Mouse (Mus musculus) forelimb bud, embryonic 11.5 days (tissue): ENCODE measurements around the gene Tbc1d10c.

Experiments used
- DNase-seq: peaks from one replicate; pipeline ENCODE4 v3.0.0-alpha.2; 2012; ENCODE audit warnings: low read depth, low spot score

Tbc1d10c gene

DNA sequence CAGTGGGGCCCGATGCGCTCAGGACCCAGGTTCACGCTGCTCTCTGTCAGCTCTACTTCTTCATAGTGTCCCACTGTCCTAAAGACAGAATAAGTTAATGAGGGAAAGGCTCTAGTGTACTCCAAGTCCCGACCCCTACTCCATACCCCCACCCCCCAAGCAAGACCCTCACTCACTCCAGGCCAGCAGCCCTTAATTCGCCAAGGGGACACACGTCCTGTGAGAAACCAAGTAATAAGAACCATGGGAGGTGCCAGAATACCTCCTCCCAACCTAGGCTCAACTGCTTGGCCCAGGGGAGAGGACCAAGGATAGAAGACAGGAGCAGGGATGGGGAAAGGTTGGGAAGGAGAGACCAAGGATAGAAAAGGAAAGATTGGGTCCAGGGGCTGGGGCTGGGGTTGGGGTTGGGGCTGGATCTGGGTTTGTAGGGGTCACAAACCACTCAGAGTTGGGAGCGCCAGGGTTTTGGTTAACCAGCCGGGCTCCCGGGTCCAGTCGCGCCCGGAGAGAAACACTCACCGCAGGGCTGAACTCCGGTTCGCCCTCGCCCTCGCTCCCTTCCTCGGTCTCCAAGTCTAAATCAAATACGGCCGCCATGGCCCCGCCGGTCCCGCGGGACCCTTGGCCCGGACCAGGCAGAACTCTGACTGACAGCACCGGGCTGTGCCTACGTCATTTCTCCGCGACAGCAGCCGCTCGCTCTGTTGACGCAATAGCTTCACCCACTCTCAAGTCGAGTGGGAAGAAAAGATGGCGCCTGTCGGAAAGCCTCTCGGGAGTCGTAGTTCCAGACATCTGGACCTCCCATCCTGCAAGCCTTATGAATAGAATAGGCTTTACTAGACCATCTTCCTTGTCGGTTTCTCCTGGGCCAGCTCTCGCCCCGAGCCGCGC lies 28.2 kb downstream of the Tbc1d10c start, which contains the start of gene Rps6kb2:
TSS of gene Rps6kb2 (minus strand) at position 709 of the 897 bp plus-strand sequence.
- DNase-seq = peak; percentile 94

DNA sequence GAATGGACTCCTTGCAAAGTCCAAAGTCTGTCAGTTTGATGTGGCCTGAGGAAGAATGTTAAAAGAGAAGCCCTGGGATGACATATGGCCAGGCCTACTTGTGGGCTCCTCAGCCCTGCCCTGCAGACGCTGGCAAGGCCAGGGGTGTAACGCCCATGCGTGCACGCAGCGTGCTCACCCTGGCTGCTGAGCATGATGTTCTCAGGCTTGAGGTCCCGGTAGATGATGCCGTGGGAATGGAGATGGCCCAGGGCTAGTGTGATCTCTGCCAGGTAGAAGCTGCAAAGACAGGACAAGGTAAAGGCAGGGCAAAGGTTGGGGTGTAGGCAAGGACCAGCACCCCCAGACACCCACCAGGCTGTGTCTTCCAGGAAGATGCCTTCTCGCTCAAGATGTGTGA lies 32.0 kb downstream of the Tbc1d10c start:
- DNase-seq = no peak

DNA sequence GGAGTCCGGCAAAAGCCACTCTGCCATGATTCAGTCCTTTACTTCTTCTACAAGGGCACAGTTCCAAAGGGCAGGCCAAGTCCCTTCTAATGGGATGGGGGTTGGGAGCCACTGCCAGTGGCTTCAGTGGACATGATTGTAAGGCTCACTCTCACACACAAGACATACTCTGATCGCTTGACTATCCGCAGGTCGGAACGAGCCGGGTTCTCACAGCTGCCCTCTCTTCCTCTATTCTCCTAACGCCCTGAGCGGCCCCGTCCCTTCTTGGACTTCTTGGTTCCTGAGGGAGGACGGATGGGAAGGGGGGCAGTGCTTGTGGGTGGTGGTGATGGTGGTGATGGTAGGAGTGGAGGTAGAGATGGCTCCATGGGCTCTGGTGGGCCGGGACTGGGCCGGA lies 34.3 kb downstream of the Tbc1d10c start:
- DNase-seq = no peak

DNA sequence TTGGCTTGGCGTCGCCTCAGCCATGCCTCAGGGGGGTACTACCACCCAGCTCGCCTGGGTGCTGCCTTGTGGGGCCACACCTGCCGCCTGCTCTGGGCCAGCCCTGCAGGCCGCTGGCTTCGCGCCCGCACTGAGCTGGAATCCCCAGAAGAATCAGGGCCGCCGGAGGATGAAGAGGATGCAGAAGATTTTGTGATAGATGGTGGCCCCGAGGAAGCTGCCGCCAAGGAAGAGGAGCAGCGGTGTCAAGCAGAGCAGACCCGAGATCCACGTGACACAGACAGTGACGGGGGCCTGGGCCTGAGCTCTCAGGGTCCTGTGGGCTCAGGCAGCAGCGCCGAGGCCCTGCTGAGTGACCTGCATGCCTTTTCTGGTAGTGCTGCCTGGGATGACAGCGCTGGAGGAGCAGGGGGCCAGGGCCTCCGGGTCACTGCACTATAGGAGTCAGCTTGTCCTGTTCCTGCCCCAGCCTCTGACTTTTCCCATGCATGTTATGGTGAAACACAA lies 35.0 kb downstream of the Tbc1d10c start:
- no peak for DNase-seq

GRCm38 (mm10) chr19:4155223-4156072 lies 35.6 kb downstream of the Tbc1d10c start:
- no peak for DNase-seq

- no peak for DNase-seq
Measured at GRCm38 (mm10) chr19:4154437-4155222, 36.5 kb downstream of the Tbc1d10c start.

DNA sequence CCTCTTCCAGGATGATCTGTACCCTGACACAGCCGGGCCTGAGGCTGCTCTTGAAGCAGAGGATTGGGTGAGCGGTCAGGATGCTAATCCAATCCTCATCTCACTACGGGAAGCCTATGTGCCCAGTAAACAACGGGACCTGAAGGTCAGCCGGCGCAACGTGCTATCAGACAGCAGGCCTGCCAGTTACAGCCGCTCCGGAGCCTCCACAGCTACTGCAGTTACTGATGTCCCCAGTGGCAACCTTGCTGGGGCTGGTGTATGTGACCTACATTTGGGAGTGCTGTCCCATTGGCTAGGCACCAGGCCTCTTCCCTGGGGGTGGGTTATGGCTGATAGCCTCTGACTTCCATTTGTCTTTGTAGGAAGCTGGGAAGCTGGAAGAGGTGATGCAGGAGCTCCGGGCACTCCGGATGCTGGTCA lies 37.8 kb downstream of the Tbc1d10c start, which contains the start of gene Ptprcap:
TSS of gene Ptprcap (plus strand) at position 373 of the 423 bp plus-strand sequence.
- DNase-seq = no peak

DNA sequence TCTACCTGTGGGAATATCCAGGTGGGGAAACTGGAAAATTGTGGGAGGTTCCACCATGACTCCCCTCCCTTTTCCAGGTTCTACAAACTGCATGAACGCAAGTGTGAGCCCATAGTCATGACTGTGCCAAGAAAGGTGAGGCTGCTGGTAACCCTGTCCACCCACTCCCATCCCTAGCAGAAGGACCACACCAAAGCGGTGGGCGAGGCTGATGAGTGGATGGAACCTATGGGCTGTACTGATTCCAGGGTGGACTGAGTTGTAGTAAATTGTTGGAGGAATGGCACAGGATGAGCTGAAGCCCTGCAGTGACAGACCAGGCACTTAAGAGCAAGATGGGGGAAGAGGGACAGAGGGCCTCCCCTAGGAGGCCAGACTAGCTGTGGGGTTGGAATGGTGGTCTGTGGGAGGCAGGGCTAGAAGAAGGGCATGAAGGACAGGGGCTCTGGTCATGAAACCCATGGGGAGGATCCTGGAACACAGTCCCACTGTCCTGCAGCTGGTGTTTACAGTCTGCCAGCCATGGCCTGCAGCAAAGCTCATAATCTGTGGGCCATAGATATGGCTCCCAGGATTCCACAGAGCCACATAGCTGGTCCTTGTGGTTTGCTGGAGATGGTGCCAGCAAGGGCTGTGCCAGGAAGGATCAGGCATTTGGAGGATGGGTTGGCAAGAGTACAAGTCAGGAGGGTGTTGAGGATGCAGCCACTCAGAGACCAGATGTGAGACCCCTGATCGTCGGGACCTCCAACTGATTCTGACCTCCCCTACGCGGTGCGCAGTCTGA lies 38.4 kb downstream of the Tbc1d10c start:
- DNase-seq = no peak

- no peak for DNase-seq
Measured at GRCm38 (mm10) chr19:4151898-4152297, 39.2 kb downstream of the Tbc1d10c start.

GRCm38 (mm10) chr19:4151488-4151860 lies 39.6 kb downstream of the Tbc1d10c start:
- DNase-seq = no peak

DNA sequence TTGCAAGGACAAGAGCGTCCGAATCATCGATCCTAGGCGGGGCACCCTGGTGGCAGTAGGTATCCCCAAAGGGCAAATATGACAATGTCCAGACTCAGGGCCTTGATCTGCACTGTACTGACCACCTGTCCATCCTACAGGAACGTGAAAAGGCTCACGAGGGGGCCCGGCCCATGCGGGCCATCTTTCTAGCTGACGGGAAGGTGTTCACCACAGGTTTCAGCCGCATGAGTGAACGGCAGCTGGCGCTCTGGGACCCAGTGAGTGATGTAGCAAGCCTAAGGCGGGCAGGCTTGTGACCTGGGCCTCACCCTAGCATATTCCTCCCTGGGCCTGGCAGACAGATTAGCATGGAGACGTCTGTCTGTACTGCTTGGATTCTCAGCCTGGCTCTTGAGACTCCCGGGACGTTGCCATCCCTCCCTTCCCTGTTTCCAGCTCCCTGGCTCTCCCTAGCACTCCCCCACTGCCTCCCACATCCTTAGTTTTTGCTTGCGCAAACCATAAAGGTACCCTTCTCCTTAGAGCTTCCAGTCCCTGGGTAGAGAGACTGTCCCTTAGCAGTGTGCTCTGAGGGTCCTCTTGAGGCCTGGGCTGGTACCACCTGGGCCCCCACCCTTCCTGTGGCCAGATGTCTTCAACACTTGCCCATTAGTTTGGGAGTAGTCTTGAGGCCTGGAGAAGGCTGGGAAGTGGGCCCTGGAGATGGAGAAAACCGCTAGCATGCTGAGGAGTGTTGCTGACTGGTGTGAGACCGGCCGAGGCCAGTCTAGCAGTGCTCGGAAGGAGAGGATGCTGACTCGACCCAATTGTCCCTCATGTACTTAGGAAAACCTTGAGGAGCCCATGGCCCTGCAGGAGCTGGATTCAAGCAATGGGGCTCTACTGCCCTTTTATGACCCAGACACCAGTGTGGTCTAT lies 40.3 kb downstream of the Tbc1d10c start:
- no peak for DNase-seq

GRCm38 (mm10) chr19:4149764-4150461 lies 41.2 kb downstream of the Tbc1d10c start:
- DNase-seq = no peak

GRCm38 (mm10) chr19:4149283-4149682 lies 41.8 kb downstream of the Tbc1d10c start:
- no peak for DNase-seq

DNA sequence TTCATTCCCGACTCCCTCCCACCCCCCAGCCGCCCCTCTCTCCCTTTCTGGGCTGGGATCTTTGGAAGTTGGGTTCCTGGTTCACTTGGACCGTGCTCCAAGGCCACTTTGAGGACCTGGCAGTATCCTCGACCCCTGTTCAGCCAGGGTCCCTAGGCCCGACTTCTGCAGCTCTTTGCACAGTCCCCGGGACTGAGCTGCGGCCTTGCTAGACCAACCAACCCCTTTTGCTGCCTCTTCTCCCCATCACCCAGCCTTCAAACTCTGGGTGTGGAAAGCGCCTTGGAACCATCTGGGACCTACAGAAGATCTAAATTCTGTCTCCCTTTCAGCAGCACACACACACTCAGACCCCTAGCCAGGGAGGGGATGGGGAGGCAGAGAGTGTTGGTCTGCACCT lies 42.3 kb downstream of the Tbc1d10c start:
- DNase-seq = no peak

DNA sequence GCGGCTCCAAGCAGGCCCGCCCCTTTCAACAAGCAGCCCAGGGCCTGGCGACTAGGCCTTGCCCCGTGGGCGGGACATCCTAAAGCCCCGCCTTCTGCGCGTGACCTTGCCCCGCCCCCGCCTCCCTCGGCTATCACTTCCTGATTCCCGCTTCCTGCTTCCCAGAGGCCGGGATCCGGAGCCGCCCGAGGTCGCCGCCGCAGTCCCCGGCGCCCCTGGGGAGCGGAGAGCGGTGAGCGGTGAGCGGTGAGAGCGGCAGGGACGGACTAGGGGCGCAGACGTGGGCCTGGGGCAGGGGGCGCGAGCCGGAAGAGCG lies 42.6 kb downstream of the Tbc1d10c start, which contains the start of gene Coro1b:
TSS of gene Coro1b (plus strand) at position 129 of the 316 bp plus-strand sequence.
- DNase-seq = peak; percentile 87

DNA sequence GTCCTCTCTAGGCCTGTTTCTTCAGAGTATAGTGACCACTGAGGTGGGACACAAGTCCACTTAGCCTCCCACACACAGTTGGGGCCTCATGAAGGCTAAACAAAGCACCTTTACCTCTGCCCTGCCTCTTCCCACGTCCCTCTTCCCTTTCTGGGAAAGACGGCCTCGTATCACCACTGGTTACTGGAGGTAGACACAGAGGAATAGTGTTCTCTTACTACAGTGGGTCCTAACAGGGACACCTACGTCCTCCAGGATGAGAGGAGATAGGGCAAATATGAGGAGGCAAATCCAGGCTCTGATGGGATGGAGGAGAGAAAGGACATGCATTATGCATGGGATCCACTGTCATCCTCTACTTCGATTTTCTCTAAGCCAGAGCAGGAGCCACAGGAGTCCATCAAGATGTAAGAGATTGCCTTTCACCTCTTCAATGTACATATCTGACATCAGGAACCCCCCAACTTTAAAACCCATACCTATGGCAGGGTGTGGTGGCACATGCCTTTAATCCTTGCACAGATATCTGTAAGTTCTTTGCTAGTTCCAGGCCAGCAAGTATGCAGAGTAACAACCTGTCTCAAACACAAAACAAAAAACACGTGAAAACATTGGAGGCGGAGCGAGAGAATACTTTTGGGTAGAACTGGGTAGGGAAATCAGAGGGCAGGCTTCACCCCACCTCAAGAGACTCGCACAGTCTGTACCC lies 43.1 kb downstream of the Tbc1d10c start:
- DNase-seq = no peak

- no peak for DNase-seq
Measured at GRCm38 (mm10) chr19:4147022-4147405, 44.1 kb downstream of the Tbc1d10c start.

- DNase-seq = no peak
Measured at GRCm38 (mm10) chr19:4146366-4147021, 44.6 kb downstream of the Tbc1d10c start.
